Mouse (Mus musculus): ENCODE results near the gene Arhgef3. TPM values are rescaled to one million over a fixed set of nuclear protein-coding genes. Genes with fewer than 3 reads are reported as not detected.

Arhgef3 gene
- polyA plus RNA-seq, 1 experiment from 2014 or later: 6.4 TPM

- H3K27ac ChIP-seq (ENCODE audit: low read depth, low read length): no peak overlapping the region
- DNase-seq (ENCODE audit: low spot score) (no peak), ATAC-seq (replicated peaks; ENCODE audit: low FRiP score) (no peak)
- H3K36me3 ChIP-seq (ENCODE audit: control insufficient read depth, insufficient read depth, low read length): no peaks in the 10 kb centered on the region
- no peak overlapping the region for H3K4me2 ChIP-seq
- no peaks in the 10 kb centered on the region for H3K27me3 ChIP-seq (replicated peaks; ENCODE audit: control insufficient read depth, insufficient read depth, low read length)
- H3K9me3 ChIP-seq (ENCODE audit: control insufficient read depth, low read length): no peaks in the 10 kb centered on the region
- 71% methylated on average over 2 of the region's 2 CpGs for WGBS
- H3K4me1 ChIP-seq (replicated peaks; ENCODE audit: control insufficient read depth, insufficient read depth, low read length): no peaks in the 10 kb centered on the region
- no peak overlapping the region for H3K9ac ChIP-seq (ENCODE audit: low read depth, low read length)
- no peak overlapping the region for H3K4me3 ChIP-seq (ENCODE audit: low read depth, low read length)
These were observed 99.5 kb downstream of the Arhgef3 start for GRCm38 (mm10) chr14:27214232-27214631.

GRCm38 (mm10) chr14:27219668-27220067, 105.0 kb downstream of the Arhgef3 start:
- ATAC-seq (replicated peaks; ENCODE audit: low FRiP score): no peak
- no peaks in the 10 kb centered on the region for H3K9me3 ChIP-seq (ENCODE audit: control insufficient read depth, low read length)
- no peaks in the 10 kb centered on the region for H3K27me3 ChIP-seq (replicated peaks; ENCODE audit: control insufficient read depth, insufficient read depth, low read length)
- H3K4me3 ChIP-seq (ENCODE audit: low read depth, low read length): no peak overlapping the region
- H3K4me1 ChIP-seq (replicated peaks; ENCODE audit: control insufficient read depth, insufficient read depth, low read length): no peaks in the 10 kb centered on the region
- H3K36me3 ChIP-seq (ENCODE audit: control insufficient read depth, insufficient read depth, low read length): no peaks in the 10 kb centered on the region
- H3K4me2 ChIP-seq: no peak overlapping the region
- no peak overlapping the region for H3K27ac ChIP-seq (ENCODE audit: low read depth, low read length)
- no peak overlapping the region for H3K9ac ChIP-seq (ENCODE audit: low read depth, low read length)
- DNase-seq (ENCODE audit: low spot score): no peak
- 85% methylated on average over 7 of the region's 7 CpGs for WGBS

- H3K4me2 ChIP-seq: no peak overlapping the region
- H3K4me3 ChIP-seq (ENCODE audit: low read depth, low read length): no peak overlapping the region
- no peaks in the 10 kb centered on the region for H3K36me3 ChIP-seq (ENCODE audit: control insufficient read depth, insufficient read depth, low read length)
- 79% methylated on average over 12 of the region's 12 CpGs for WGBS
- no peaks in the 10 kb centered on the region for H3K27me3 ChIP-seq (replicated peaks; ENCODE audit: control insufficient read depth, insufficient read depth, low read length)
- no peak overlapping the region for H3K9ac ChIP-seq (ENCODE audit: low read depth, low read length)
- ATAC-seq (replicated peaks; ENCODE audit: low FRiP score) (no peak), DNase-seq (ENCODE audit: low spot score) (no peak)
- no peak overlapping the region for H3K27ac ChIP-seq (ENCODE audit: low read depth, low read length)
- no peaks in the 10 kb centered on the region for H3K4me1 ChIP-seq (replicated peaks; ENCODE audit: control insufficient read depth, insufficient read depth, low read length)
- no peaks in the 10 kb centered on the region for H3K9me3 ChIP-seq (ENCODE audit: control insufficient read depth, low read length)
These were observed 105.6 kb downstream of the Arhgef3 start for GRCm38 (mm10) chr14:27220297-27220696.

- H3K4me2 ChIP-seq: no peak overlapping the region
- H3K4me3 ChIP-seq (ENCODE audit: low read depth, low read length): no peak overlapping the region
- ATAC-seq (replicated peaks; ENCODE audit: low FRiP score): no peak
- H3K36me3 ChIP-seq (ENCODE audit: control insufficient read depth, insufficient read depth, low read length): no peaks in the 10 kb centered on the region
- H3K9ac ChIP-seq (ENCODE audit: low read depth, low read length): no peak overlapping the region
- WGBS: 83% methylated on average over 7 of the region's 7 CpGs
- no peak overlapping the region for H3K27ac ChIP-seq (ENCODE audit: low read depth, low read length)
- H3K27me3 ChIP-seq (replicated peaks; ENCODE audit: control insufficient read depth, insufficient read depth, low read length): no peaks in the 10 kb centered on the region
- H3K9me3 ChIP-seq (ENCODE audit: control insufficient read depth, low read length): no peaks in the 10 kb centered on the region
- peaks cover 5% of the 10 kb centered on the region for H3K4me1 ChIP-seq (replicated peaks; ENCODE audit: control insufficient read depth, insufficient read depth, low read length)
- DNase-seq (ENCODE audit: low spot score): no peak
These were observed 109.9 kb downstream of the Arhgef3 start for GRCm38 (mm10) chr14:27224636-27225035.

DNA sequence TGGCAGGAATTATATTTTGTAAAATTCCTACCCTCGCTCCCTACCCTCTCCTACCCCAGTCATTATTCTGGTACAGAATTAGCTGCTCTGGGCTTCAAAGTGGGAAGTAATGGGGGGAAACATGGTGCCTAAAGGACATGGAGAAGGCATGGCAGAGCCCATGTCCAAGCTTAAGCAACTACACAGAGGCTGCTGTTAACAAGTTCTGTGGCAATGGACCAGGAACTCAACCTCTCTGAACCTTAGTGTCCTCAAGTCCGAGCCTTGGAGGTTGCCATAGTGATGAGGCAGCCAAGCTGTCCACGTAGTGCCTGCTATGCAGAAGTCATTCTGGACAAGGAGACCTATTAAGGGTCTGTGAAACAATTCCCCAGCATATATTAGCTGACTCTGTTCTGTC, 111.6 kb downstream of the Arhgef3 start:
- no peak overlapping the region for H3K4me3 ChIP-seq (ENCODE audit: low read depth, low read length)
- WGBS: 72% methylated on average over 3 of the region's 3 CpGs
- H3K4me1 ChIP-seq (replicated peaks; ENCODE audit: control insufficient read depth, insufficient read depth, low read length): peaks cover 16% of the 10 kb centered on the region
- no peak overlapping the region for H3K9ac ChIP-seq (ENCODE audit: low read depth, low read length)
- ATAC-seq (replicated peaks; ENCODE audit: low FRiP score) (no peak), DNase-seq (ENCODE audit: low spot score) (no peak)
- no peak overlapping the region for H3K4me2 ChIP-seq
- no peaks in the 10 kb centered on the region for H3K27me3 ChIP-seq (replicated peaks; ENCODE audit: control insufficient read depth, insufficient read depth, low read length)
- H3K27ac ChIP-seq (ENCODE audit: low read depth, low read length): no peak overlapping the region
- no peaks in the 10 kb centered on the region for H3K9me3 ChIP-seq (ENCODE audit: control insufficient read depth, low read length)
- H3K36me3 ChIP-seq (ENCODE audit: control insufficient read depth, insufficient read depth, low read length): no peaks in the 10 kb centered on the region

DNA sequence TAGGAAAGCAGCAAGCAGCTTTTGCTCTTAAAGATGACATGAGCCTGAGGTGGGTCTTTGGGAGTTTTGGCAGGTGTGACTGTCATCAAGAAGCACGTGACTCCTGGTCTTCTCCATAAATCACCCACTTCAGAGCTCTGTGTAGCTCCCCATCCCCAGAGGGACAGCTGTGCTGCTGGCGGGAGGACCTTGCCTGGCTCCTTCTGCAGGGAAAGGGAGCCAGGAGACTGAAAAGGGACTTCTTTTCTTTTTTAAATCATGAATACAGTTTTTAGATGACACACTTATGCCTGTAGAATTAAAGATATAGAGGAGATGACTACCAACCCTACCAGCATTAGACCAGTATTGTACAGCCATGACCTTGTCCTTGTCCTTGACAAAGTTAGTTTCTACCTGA, 113.6 kb downstream of the Arhgef3 start:
- ATAC-seq (replicated peaks; ENCODE audit: low FRiP score): no peak
- Histone ChIP-seq H3K9me3 (ENCODE audit: control insufficient read depth, low read length) (no peaks in the 10 kb centered on the region), H3K4me1 (replicated peaks; ENCODE audit: control insufficient read depth, insufficient read depth, low read length) (peaks cover 16% of the 10 kb centered on the region)

GRCm38 (mm10) chr14:27228941-27229371, 114.3 kb downstream of the Arhgef3 start:
- Histone ChIP-seq H3K9ac (ENCODE audit: low read depth, low read length) (no peak overlapping the region), H3K27me3 (replicated peaks; ENCODE audit: control insufficient read depth, insufficient read depth, low read length) (no peaks in the 10 kb centered on the region), H3K4me3 (ENCODE audit: low read depth, low read length) (no peak overlapping the region), H3K4me2 (no peak overlapping the region), H3K4me1 (replicated peaks; ENCODE audit: control insufficient read depth, insufficient read depth, low read length) (peaks cover 16% of the 10 kb centered on the region), H3K36me3 (ENCODE audit: control insufficient read depth, insufficient read depth, low read length) (no peaks in the 10 kb centered on the region), H3K27ac (ENCODE audit: low read depth, low read length) (no peak overlapping the region), H3K9me3 (ENCODE audit: control insufficient read depth, low read length) (no peaks in the 10 kb centered on the region)
- DNase-seq (ENCODE audit: low spot score) (no peak), ATAC-seq (replicated peaks; ENCODE audit: low FRiP score) (no peak)
- 71% methylated on average over 5 of the region's 5 CpGs for WGBS

More for the DNA sequence above, 113.6 kb downstream of the Arhgef3 start:
- no peak for DNase-seq (ENCODE audit: low spot score)
- no peaks in the 10 kb centered on the region for H3K27me3 ChIP-seq (replicated peaks; ENCODE audit: control insufficient read depth, insufficient read depth, low read length)
- H3K9ac ChIP-seq (ENCODE audit: low read depth, low read length): no peak overlapping the region
- H3K4me2 ChIP-seq: no peak overlapping the region
- H3K36me3 ChIP-seq (ENCODE audit: control insufficient read depth, insufficient read depth, low read length): no peaks in the 10 kb centered on the region
- WGBS: 62% methylated on average over 2 of the region's 2 CpGs
- no peak overlapping the region for H3K27ac ChIP-seq (ENCODE audit: low read depth, low read length)
- H3K4me3 ChIP-seq (ENCODE audit: low read depth, low read length): no peak overlapping the region

DNA sequence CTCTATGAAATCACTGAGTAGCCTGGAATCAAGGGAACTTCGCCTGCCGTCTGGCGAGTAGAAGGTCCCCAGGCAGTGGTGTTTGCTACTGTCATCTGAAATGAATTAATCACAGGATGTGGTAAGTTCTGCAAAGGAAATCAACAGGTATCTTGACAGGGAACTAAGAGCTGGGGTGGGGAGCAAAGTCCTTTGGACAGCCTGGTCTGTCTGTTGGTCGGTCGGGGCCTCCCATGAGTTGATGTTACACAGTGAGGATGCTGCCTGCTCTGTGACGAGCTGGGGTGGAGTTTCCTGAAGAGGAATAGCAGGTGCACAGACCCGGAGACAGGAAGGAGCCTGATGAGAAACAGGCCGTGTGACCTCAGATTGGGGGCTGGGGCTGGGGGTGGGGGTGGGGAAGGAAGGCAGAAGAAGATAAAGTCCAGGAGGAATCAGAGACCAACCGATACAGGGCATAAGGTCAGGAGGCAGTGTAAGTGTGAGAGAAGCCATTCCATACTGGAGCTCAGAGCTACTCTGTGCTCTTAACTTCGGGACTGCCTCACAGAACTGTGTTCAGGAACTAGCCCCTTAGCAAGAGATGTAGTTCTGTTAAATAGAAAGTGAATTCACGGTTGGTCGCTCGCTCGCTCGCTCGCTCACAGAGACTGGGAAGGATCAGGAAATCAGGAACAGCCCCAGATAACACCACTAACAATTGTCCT, 114.9 kb downstream of the Arhgef3 start:
- H3K4me1 ChIP-seq (replicated peaks; ENCODE audit: control insufficient read depth, insufficient read depth, low read length): peaks cover 16% of the 10 kb centered on the region
- H3K9me3 ChIP-seq (ENCODE audit: control insufficient read depth, low read length): no peaks in the 10 kb centered on the region
- ATAC-seq (replicated peaks; ENCODE audit: low FRiP score) (no peak; the same call in 1 of the 2 replicates), DNase-seq (ENCODE audit: low spot score) (no peak)
- H3K27me3 ChIP-seq (replicated peaks; ENCODE audit: control insufficient read depth, insufficient read depth, low read length): no peaks in the 10 kb centered on the region
- H3K27ac ChIP-seq (ENCODE audit: low read depth, low read length): peak overlapping the region; percentile 48; the same call in 1 of the 2 replicates
- H3K4me3 ChIP-seq (ENCODE audit: low read depth, low read length): no peak overlapping the region
- no peak overlapping the region for H3K9ac ChIP-seq (ENCODE audit: low read depth, low read length)
- H3K4me2 ChIP-seq: peak overlapping the region; percentile 46
- H3K36me3 ChIP-seq (ENCODE audit: control insufficient read depth, insufficient read depth, low read length): no peaks in the 10 kb centered on the region
- WGBS: 17% methylated on average over 16 of the region's 16 CpGs
